Mouse (Mus musculus) embryo, embryonic 11.5 days (tissue): Measurements from ENCODE around the gene Hoxd4.

Experiments
- DNase-seq: peaks from one replicate; pipeline ENCODE4 v3.0.0-alpha.2; 2012; ENCODE audit warnings: low read depth, low spot score

Hoxd4 gene

GRCm38 (mm10) chr2:74679596-74679971 lies 32.1 kb upstream of the Hoxd4 start:
- DNase-seq, result no peak

- DNase-seq, result no peak
Observed at GRCm38 (mm10) chr2:74679980-74680379, 31.7 kb upstream of the Hoxd4 start.

- DNase-seq, result no peak
Observed at GRCm38 (mm10) chr2:74680561-74681398, 30.9 kb upstream of the Hoxd4 start.

GRCm38 (mm10) chr2:74681594-74682531 lies 29.9 kb upstream of the Hoxd4 start:
- no peak for DNase-seq

GRCm38 (mm10) chr2:74682796-74683195 lies 28.9 kb upstream of the Hoxd4 start:
- DNase-seq, result no peak

GRCm38 (mm10) chr2:74683471-74683951 lies 28.2 kb upstream of the Hoxd4 start:
- DNase-seq, result no peak

GRCm38 (mm10) chr2:74684106-74684505 lies 27.6 kb upstream of the Hoxd4 start:
- DNase-seq, result no peak

- DNase-seq, result no peak
Observed at GRCm38 (mm10) chr2:74685059-74685603, 26.6 kb upstream of the Hoxd4 start.

GRCm38 (mm10) chr2:74686301-74686987 lies 25.3 kb upstream of the Hoxd4 start:
- DNase-seq, result peak; percentile 78

GRCm38 (mm10) chr2:74686988-74687697 lies 24.6 kb upstream of the Hoxd4 start:
- no peak for DNase-seq

- DNase-seq, result no peak
Observed at GRCm38 (mm10) chr2:74687698-74688555, 23.8 kb upstream of the Hoxd4 start.

GRCm38 (mm10) chr2:74688795-74689573 lies 22.7 kb upstream of the Hoxd4 start:
- DNase-seq, result no peak

GRCm38 (mm10) chr2:74689574-74690337 lies 22.0 kb upstream of the Hoxd4 start:
- no peak for DNase-seq

GRCm38 (mm10) chr2:74690338-74690716 lies 21.4 kb upstream of the Hoxd4 start:
- no peak for DNase-seq

- peak; percentile 82 for DNase-seq
Observed at GRCm38 (mm10) chr2:74691022-74691951, 20.4 kb upstream of the Hoxd4 start, which contains the start of gene Hoxd10. Gene Hoxd10 (plus strand): TSS chr2:74691924.

- DNase-seq, result no peak
Observed at GRCm38 (mm10) chr2:74691995-74692807, 19.5 kb upstream of the Hoxd4 start.
